In genomic region chr10:44037918-44038544, GRCm38 (mm10) we compare ENCODE assay signal across 9 mouse cellular contexts.
DNase-seq lines count a peak whose midpoint lies in the region; ATAC-seq and TF ChIP-seq lines count a peak whose summit lies in the region.
"Had no signal": no experiment of that assay in that cellular context is flagged by ENCODE, and none has a peak within 500 bp of the region (broad histone marks: within the 10 kb centered on the region; RNA-seq: fewer than 3 reads in every experiment).

No protein-coding gene starts in this region.

- no peak for TF ChIP-seq CTCF in liver, postnatal 0 days (IDR thresholded peaks at IDR 0.05; ENCODE audit: low read depth)
- TF ChIP-seq CTCF in forebrain, postnatal 0 days (IDR thresholded peaks at IDR 0.05; ENCODE audit: low read depth) = no peak
- no peak for TF ChIP-seq CTCF in cerebellum, adult 2 months (IDR thresholded peaks at IDR 0.05; ENCODE audit: borderline replicate concordance, insufficient read depth, low read depth, low read length)

- no peaks in the 10 kb centered on the region for H3K9me3 ChIP-seq in liver, postnatal 0 days (ENCODE audit: low read length)
- no peaks in the 10 kb centered on the region for H3K9me3 ChIP-seq in forebrain, postnatal 0 days (ENCODE audit: low read length)
- H3K9me3 ChIP-seq: forebrain, embryonic 15.5 days had no signal

- H3K4me2 ChIP-seq in liver, postnatal 0 days (ENCODE audit: low read depth, low read length) = peak overlapping the region; percentile 35
- H3K4me2 ChIP-seq in forebrain, postnatal 0 days (ENCODE audit: low read depth) = no peak overlapping the region
- H3K4me2 ChIP-seq: forebrain, embryonic 15.5 days had no signal

- H3K36me3 ChIP-seq in liver, postnatal 0 days (replicated peaks; ENCODE audit: insufficient read depth, low read length) = no peaks in the 10 kb centered on the region
- H3K36me3 ChIP-seq in forebrain, postnatal 0 days (ENCODE audit: insufficient read depth) = no peaks in the 10 kb centered on the region
- H3K36me3 ChIP-seq: forebrain, embryonic 15.5 days had no signal

- ATAC-seq in liver, postnatal 0 days = no peak
- ATAC-seq in forebrain, postnatal 0 days = no peak
- ATAC-seq: forebrain, embryonic 15.5 days had no signal

- no peaks in the 10 kb centered on the region for H3K4me1 ChIP-seq in liver, postnatal 0 days (ENCODE audit: insufficient read depth)
- no peaks in the 10 kb centered on the region for H3K4me1 ChIP-seq in forebrain, postnatal 0 days (ENCODE audit: insufficient read depth)
- no peaks in the 10 kb centered on the region for H3K4me1 ChIP-seq in cerebellum, adult 2 months (ENCODE audit: control insufficient read depth, insufficient read depth, low read length)
- H3K4me1 ChIP-seq: forebrain, embryonic 15.5 days had no signal

- no peak overlapping the region for H3K9ac ChIP-seq in liver, postnatal 0 days (replicated peaks)
- H3K9ac ChIP-seq in forebrain, postnatal 0 days = no peak overlapping the region
- H3K9ac ChIP-seq: forebrain, embryonic 15.5 days had no signal

- no peak for TF ChIP-seq POLR2A in cerebellum, adult 2 months (IDR thresholded peaks at IDR 0.05; ENCODE audit: borderline replicate concordance, insufficient read depth, low read length)

- H3K27ac ChIP-seq in liver, postnatal 0 days (ENCODE audit: low read depth) = no peak overlapping the region
- no peak overlapping the region for H3K27ac ChIP-seq in forebrain, postnatal 0 days (ENCODE audit: low read depth, low read length)
- H3K27ac ChIP-seq in cerebellum, adult 2 months (ENCODE audit: insufficient read depth, low read length) = no peak overlapping the region
- H3K27ac ChIP-seq: forebrain, embryonic 15.5 days had no signal

- WGBS in liver, postnatal 0 days (ENCODE audit: insufficient replicate concordance) = 28% methylated on average over 11 of the region's 11 CpGs
- whole genome bisulfite sequencing in forebrain, postnatal 0 days = 54% methylated on average over 11 of the region's 11 CpGs
- 54% methylated on average over 11 of the region's 11 CpGs for WGBS in cerebellum, adult 2 months

- no peaks in the 10 kb centered on the region for H3K27me3 ChIP-seq in liver, postnatal 0 days (ENCODE audit: insufficient read depth, low read length)
- H3K27me3 ChIP-seq in forebrain, postnatal 0 days (ENCODE audit: insufficient read depth, low read length) = no peaks in the 10 kb centered on the region
- no peaks in the 10 kb centered on the region for H3K27me3 ChIP-seq in cerebellum, adult 2 months (ENCODE audit: control insufficient read depth, insufficient read depth, low read length)
- H3K27me3 ChIP-seq: forebrain, embryonic 15.5 days had no signal

- DNase-seq in embryo, embryonic 9.5 days (ENCODE audit: extremely low spot score) = peak; percentile 1
- DNase-seq in embryo, embryonic 11 days = no peak
- peak; percentile 36 for DNase-seq in urinary bladder, postnatal 14 days (ENCODE audit: low spot score)
- no peak for DNase-seq in urinary bladder, postnatal 10 days (ENCODE audit: low spot score)
- DNase-seq in liver, postnatal 0 days = no peak
- DNase-seq in forebrain, postnatal 0 days = no peak
- DNase-seq in cerebellum, adult 2 months = no peak
- DNase-seq in adrenal gland, adult 18-20 months (ENCODE audit: low spot score in 2 of 2) = no peak

- no peak for TF ChIP-seq EP300 in liver, postnatal 0 days (IDR thresholded peaks at IDR 0.05; ENCODE audit: low read depth)

- no peak overlapping the region for H3K4me3 ChIP-seq in liver, postnatal 0 days (ENCODE audit: low read depth, low read length)
- H3K4me3 ChIP-seq in forebrain, postnatal 0 days (ENCODE audit: low read depth, low read length) = no peak overlapping the region
- H3K4me3 ChIP-seq in cerebellum, adult 2 months (replicated peaks; ENCODE audit: insufficient read depth, low read depth, low read length) = no peak overlapping the region
- H3K4me3 ChIP-seq: forebrain, embryonic 15.5 days had no signal

Comparison
In these comparisons a context has a peak if more than half of its experiments do, and no peak if none do; other contexts are left out.
1. DNase-seq: peak in embryo, embryonic 9.5 days (single experiment) and urinary bladder, postnatal 14 days (single experiment); none in embryo, embryonic 11 days (single experiment), urinary bladder, postnatal 10 days (single experiment), liver, postnatal 0 days (single experiment), forebrain, postnatal 0 days (single experiment), cerebellum, adult 2 months (0 of 2) and adrenal gland, adult 18-20 months (0 of 2).